Mouse (Mus musculus) liver, embryonic 15.5 days (tissue): ENCODE measurements around the gene Tmem255a. TPM values are rescaled to one million over a fixed set of nuclear protein-coding genes. Genes with fewer than 3 reads are reported as not detected.

Source experiments
- ATAC-seq: fragments of 200-750 bp; cut with Nextera tagmentation; 2 replicates; pipeline ENCODE4 v1.8.0; 2017; ENCODE audit warnings: moderate number of reproducible peaks, mild to moderate bottlenecking, moderate library complexity; ENCODE audit not compliant: insufficient read depth
- H3K27ac ChIP-seq: fragments of 300-500 bp; sonication (generic); replicated peaks from 2 replicates; pipeline ENCODE4 v1.5.1; 2015; ENCODE audit warnings: mild to moderate bottlenecking, inconsistent platforms
- H3K27me3 ChIP-seq: fragments of 300-500 bp; sonication (generic); 2 replicates; pipeline ENCODE4 v1.6.1; 2015; ENCODE audit warnings: mild to moderate bottlenecking, inconsistent platforms
- H3K36me3 ChIP-seq: fragments of 300-500 bp; sonication (generic); replicated peaks from 2 replicates; pipeline ENCODE4 v1.6.1; 2015; ENCODE audit warnings: moderate library complexity, mild to moderate bottlenecking, inconsistent platforms
- H3K4me1 ChIP-seq: fragments of 300-500 bp; sonication (generic); replicated peaks from 2 replicates; pipeline ENCODE4 v1.6.1; 2015; ENCODE audit warnings: inconsistent platforms
- H3K4me2 ChIP-seq: fragments of 300-500 bp; sonication (generic); 2 replicates; pipeline ENCODE4 v1.6.1; 2015; ENCODE audit warnings: moderate library complexity, mild to moderate bottlenecking, inconsistent platforms
- H3K4me3 ChIP-seq: fragments of 300-500 bp; sonication (generic); replicated peaks from 2 replicates; pipeline ENCODE4 v1.5.1; 2015; ENCODE audit warnings: mild to moderate bottlenecking, inconsistent platforms
- H3K9ac ChIP-seq: fragments of 300-500 bp; sonication (generic); 2 replicates; pipeline ENCODE4 v1.6.1; 2015; ENCODE audit warnings: moderate library complexity, mild to moderate bottlenecking, inconsistent platforms
- H3K9me3 ChIP-seq: fragments of 300-500 bp; sonication (generic); replicated peaks from 2 replicates; pipeline ENCODE4 v1.6.1; 2016; ENCODE audit warnings: inconsistent platforms
- WGBS: fragments of 180-500 bp; shearing (Covaris S2); methylation state at CpG from one replicate; pipeline ENCODE4 v1.1.7; 2015; ENCODE audit warnings: mixed read lengths; ENCODE audit not compliant: insufficient replicate concordance; 5-methylcytosine and 5-hydroxymethylcytosine counted together
- microRNA-seq: library from miRNA; unstranded; fragments of <30 nt; microRNA quantifications from one replicate; pipeline ENCODE4, GENCODE M21; 2016
- polyA plus RNA-seq: library from polyadenylated mRNA; unstranded; fragments of >200 nt; fragmentation: Nextera tagmentation; extraction: Ambion mirVana; gene quantifications from 2 replicates; pipeline ENCODE4 v1.2.1, GENCODE M21; 2015

Tmem255a gene
- polyA plus RNA-seq, 1 experiment from 2014 or later, result 1.8 TPM

DNA sequence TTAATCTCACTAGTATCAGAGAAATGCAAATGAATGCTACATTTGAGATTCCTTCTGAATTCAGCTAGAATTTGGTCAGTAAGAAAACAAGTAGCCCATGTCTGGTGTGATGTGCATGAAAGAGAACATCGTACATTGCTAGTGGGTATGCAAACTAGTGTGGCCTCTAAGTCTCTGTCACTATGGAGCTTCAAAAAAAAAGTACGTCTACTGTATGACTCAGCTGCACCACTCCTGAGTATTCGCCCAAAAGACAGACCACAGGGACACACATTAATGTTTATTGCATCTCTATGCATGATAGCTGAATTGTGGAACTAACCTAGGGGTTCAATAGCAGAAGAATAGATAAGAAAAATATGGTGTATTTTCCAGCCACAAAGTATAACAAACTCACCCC is 86.9 kb downstream of the Tmem255a start:
- Histone ChIP-seq H3K9ac (no peak overlapping the region), H3K27me3 (no peaks in the 10 kb centered on the region), H3K4me2 (no peak overlapping the region), H3K4me1 (no peaks in the 10 kb centered on the region), H3K36me3 (no peaks in the 10 kb centered on the region), H3K4me3 (no peak overlapping the region), H3K9me3 (no peaks in the 10 kb centered on the region), H3K27ac (no peak overlapping the region)
- no peak for ATAC-seq
- 54% methylated on average over 3 of the region's 3 CpGs for WGBS

DNA sequence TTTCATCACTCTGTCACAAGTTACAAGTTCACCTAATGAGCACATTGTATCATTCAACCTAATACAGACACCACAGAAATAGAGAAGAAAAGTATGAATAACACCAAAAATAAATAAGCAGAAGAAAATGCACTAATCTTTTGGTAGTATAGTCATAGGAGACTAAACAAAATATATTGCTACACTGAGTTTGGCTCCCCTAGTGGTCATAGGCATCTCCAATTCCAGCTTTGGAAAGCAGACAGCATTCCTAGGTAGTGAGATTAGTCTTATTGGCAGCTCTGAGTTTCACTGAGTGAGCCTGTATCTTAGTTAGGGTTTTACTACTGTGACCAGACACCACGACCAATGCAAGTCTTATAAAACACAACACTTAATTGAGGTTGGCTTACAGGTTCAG is 93.1 kb downstream of the Tmem255a start:
- Histone ChIP-seq H3K9ac (no peak overlapping the region), H3K4me1 (no peaks in the 10 kb centered on the region), H3K4me2 (no peak overlapping the region), H3K36me3 (no peaks in the 10 kb centered on the region), H3K27me3 (no peaks in the 10 kb centered on the region), H3K4me3 (no peak overlapping the region), H3K9me3 (no peaks in the 10 kb centered on the region), H3K27ac (no peak overlapping the region)
- no peak for ATAC-seq
- WGBS, result 56% methylated on average over 1 of the region's 1 CpGs

Small RNA genes within 50 kb of the gene (microRNA-seq; reads per million reads assigned to microRNA genes)
- gene Mir3110, result 1.3 reads per million

Other genes with a start within 250 kb of the Tmem255a start
- not detected in 2 replicates for gene Btg1-ps1, start 233.6 kb downstream of the Tmem255a start, polyA plus RNA-seq
- gene Btg1-ps2, start 209.3 kb downstream of the Tmem255a start, polyA plus RNA-seq, result not detected in 2 replicates
- not detected in 2 replicates for gene Rhox10, start 186.0 kb downstream of the Tmem255a start, polyA plus RNA-seq
- not detected in 2 replicates for gene Rhox11, start 167.3 kb downstream of the Tmem255a start, polyA plus RNA-seq
- not detected in 2 replicates for gene Rhox12, start 141.5 kb downstream of the Tmem255a start, polyA plus RNA-seq
- not detected in 2 replicates for gene Rhox13, start 131.2 kb downstream of the Tmem255a start, polyA plus RNA-seq
- gene Zbtb33, start 62.6 kb downstream of the Tmem255a start, polyA plus RNA-seq, result 0.79 and 1.2 TPM in 2 replicates
- gene Atp1b4, start 63.7 kb upstream of the Tmem255a start, polyA plus RNA-seq, result 1.2 and 1.8 TPM in 2 replicates
- 75.2 and 76.8 TPM in 2 replicates for gene Lamp2, start 204.0 kb upstream of the Tmem255a start, polyA plus RNA-seq